Mouse (Mus musculus): ENCODE measurements around the gene Mup6.
A peak's percentile ranks its signal among the peaks of the same experiment; 100 is the strongest.
"Not testable (repeated sequence)": the region's sequence is repeated elsewhere in the genome, so short reads cannot be mapped to it uniquely, and the experiment has no call there.

The Mup6 gene

GRCm38 (mm10) chr4:59963405-59964344 is at the start of gene Mup6:
Gene Mup6, plus strand, starts transcription at chr4:59964294.
- DNase-seq (ENCODE audit: low spot score in 2 of 2) = no peak

GRCm38 (mm10) chr4:59914608-59915403 is 49.3 kb upstream of the Mup6 start, which contains the start of gene Slc46a2:
Gene Slc46a2, minus strand, starts transcription at chr4:59915056.
- DNase-seq (ENCODE audit: low spot score in 2 of 2) = no peak

DNA sequence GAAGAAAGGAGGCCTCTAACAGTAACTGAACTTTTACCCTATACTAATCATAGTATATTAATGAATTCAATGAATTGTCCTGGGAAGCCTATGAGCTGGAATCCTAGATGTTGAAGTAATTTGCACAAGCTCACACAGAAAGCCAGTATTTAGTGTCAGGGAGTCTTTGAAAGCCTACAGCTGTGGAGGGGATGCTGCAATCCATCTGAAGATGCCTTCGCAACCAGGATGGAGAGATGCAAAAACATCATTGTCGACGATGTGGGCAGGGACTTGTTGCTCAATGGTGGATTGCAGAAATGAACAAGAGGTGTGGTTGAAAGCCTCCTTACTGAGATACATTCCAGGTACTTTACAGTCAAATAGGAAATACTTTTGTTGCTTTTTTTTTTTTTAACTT is 46.1 kb upstream of the Mup6 start:
- no peak for DNase-seq (ENCODE audit: low spot score in 2 of 2)

DNA sequence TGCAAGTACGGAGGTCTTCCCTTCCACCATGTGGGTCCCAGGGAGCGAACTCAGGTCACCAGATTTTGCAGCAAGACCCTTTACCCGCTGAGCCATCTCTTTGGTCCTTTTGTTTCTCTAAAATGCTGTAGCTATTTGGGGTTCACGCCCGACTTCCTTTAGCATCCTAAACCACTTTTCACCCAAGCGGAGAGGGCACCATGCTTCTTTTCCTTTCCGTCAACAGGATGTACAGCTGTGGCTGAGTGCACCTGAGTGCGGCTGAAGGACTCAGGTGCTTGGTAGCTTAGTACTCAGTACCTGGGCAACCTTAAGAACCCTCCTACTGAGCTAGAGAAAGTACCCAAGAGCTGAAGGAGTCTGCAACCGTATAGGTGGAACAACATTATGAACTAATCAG is 39.0 kb upstream of the Mup6 start:
- no peak for DNase-seq (ENCODE audit: low spot score in 2 of 2)

DNA sequence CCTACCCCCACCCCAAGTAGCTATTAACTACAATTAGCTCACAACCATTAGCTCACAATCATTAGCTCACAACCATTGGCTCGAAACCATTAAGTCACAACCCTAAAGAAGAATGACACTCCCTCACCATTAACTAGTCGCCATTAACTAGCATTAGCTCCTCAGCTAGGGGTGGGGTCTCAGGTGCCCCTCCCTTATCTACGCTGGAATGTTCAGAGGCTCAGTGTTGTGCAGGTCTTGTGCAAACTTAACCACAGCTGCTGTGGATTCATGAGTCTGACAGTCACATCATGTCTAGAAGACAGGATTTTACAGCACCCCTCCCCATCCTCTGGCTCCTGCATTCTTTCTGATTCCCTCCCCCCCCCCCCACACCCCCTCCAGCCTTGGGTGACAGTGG is 36.4 kb upstream of the Mup6 start:
- DNase-seq (ENCODE audit: low spot score in 2 of 2) = no peak

DNA sequence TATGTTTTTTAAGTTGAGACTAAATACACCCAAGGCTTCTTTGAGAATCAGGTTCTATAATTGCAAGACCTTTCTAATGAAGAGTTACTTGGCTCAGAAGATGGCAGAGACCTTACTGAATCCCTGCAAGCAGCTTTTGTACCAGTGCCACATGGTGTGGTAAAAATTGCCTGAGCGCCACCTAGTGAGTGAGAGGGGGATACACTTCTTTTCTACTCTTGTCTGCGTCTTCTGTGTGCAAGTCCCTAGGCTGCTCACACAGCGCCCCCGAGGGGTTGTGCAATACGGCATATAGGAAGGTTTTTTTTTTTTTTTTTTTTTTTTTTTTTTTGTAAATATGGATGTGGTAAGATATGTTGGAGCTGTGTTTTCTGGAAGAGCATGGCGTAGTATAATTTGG is 35.7 kb upstream of the Mup6 start:
- DNase-seq (ENCODE audit: low spot score in 2 of 2) = peak; percentile 38 to 39

DNA sequence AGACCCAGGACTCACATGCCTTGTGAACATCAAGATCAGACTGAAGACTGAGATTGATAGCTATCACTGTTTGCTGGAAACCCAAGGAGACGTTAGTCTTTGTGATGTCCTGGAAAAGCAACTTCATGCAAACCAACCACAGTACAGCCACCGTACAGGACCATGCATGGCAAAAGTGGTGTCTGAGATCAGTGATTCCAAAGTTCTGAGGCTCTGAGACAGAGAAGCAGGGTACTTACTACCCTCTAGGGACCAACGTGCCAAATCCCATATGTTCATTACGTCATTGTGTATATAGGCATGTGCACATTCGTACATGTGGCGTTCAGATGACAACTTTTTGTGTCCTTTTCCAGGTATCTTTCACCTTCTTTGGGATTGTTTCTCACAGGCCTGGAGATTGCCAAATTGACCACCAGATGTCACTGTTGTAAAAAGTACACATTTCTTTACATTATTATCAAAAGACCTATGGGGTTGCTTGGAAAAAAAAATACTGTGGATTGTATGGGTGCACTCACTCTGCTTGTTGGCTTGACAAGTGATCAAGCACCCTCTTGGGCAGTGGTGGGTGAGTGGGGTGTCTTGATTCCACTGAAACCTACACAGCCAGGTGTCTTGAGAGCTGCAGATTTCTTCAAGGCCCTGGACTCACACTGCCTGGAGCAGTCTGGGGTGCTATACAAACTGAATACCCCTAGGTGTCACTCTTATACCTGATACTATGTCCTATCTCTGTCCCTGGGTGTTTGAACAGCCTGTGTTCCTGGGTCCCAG is 31.4 kb upstream of the Mup6 start:
- peak in 1 of 2 experiments; percentile 5 for DNase-seq (ENCODE audit: low spot score in 2 of 2)

DNA sequence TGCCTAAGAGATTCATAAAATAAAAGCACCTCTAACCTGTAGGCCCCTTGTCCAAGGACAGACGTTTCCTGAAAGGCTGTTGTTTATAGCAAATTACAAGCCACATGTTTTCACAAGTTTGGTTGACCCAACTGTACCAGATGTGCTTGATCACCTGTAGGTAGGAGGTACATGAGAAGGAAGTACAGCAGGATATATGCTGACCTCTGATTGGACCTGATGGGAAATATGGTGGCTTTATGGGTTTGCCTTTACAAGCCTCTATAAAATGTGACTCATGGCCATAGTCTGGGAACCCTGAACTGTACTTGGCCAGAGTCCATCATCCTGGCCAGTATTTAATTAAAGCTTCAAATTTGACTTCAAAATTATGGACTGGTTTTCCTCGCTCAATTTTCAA is 26.6 kb upstream of the Mup6 start:
- no peak for DNase-seq (ENCODE audit: low spot score in 2 of 2)

- DNase-seq (ENCODE audit: low spot score in 2 of 2) = no peak
Measured at GRCm38 (mm10) chr4:59960610-59961009, 3.5 kb upstream of the Mup6 start, which contains the start of gene Mup4. Gene Mup4, minus strand, starts transcription at chr4:59960710.

DNA sequence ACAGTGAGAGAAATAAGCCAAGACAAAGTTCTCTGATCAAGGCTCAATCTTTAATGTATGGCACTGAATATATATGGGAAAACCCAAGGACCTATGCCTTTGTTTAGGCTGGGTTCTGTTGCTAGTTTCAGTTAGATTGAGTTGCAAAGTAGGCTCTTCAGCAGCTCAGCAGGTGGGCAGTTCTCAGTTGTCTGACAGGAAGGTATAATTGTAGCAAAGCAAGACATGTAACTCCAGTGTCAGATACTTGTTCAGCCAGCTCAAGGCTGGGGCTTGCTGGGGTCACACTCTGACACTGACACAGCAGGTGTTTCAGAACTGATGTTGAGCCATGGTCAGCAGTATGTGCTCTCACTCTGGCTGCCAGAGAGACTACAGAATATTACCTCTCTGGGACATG is 33.8 kb downstream of the Mup6 start:
- DNase-seq (ENCODE audit: low spot score in 2 of 2) = not testable (repeated sequence)

DNA sequence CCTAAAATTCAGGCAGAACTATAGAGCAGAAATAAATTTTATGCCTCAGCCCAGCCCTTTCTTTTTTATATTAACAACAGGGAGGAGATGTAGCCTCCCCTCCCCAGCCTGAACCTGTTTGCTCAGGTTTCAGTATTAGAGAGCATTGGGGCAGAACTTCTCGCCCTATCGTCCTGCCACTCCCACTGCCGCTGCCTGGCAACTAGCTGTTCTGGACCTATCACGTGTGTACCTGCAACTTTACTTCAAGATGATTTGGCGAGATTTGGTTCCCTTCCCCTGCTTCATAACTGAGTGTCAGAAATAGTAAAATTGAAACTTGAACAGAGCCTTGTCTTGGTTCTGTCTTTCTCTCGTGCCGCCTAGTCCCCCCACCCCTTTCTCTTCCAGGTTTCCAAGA is 56.0 kb downstream of the Mup6 start:
- DNase-seq (ENCODE audit: low spot score in 2 of 2) = not testable (repeated sequence)

DNA sequence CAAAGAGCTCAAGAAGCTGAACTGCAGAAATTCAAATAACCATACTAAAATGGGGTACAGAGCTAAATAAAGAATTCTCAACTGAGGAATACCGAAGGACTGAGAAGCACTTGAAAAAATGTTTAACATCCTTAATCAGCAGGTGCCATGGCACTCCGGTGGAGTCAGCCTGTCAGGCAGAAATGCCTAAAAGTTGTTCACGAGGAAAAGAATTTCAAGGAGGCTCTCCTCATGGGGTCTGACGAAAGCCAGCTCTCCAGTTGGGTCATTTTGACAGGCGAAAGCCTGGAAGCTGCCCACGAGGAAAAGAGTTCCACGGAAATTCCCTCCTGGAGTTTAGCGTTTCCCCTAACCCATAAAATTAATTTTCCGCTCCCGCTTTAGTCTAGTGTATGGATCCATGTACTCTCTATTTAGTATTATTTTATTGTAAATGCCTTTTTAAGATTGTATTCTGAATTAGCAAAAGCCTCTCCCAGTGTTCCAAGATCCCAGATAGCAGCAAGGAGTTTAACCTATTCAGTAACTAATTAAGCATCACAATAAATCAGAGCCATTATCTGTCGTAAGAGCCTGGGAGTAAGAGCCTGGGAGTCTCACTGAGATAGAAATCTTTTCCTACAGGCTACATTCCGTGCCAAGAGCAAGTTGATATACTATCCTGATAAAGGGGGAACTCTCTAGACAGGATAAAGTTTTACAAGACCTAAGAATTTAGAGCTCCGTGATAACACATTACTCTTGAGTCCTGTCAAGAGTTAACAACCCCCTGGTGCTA is 65.4 kb downstream of the Mup6 start:
- DNase-seq (ENCODE audit: low spot score in 2 of 2) = not testable (repeated sequence)

Measured in frontal cortex, postnatal 14 days (tissue).